Mouse (Mus musculus): ENCODE measurements around the gene Tbc1d22a. TPM values are rescaled to one million over a fixed set of nuclear protein-coding genes. Genes with fewer than 3 reads are reported as not detected.

Gene Tbc1d22a
- polyA plus RNA-seq, 1 experiment from 2014 or later: 10.8 TPM

GRCm38 (mm10) chr15:86345907-86346306 lies 131.6 kb downstream of the Tbc1d22a start:
- no peak for DNase-seq (ENCODE audit: extremely low spot score, low spot score)
- Histone ChIP-seq H3K9me3 (no peaks in the 10 kb centered on the region), H3K36me3 (replicated peaks) (no peaks in the 10 kb centered on the region), H3K4me3 (no peak overlapping the region), H3K27ac (peak overlapping the region; percentile 70), H3K4me1 (peaks cover 48% of the 10 kb centered on the region), H3K27me3 (ENCODE audit: poor library complexity, severe bottlenecking) (no peaks in the 10 kb centered on the region)
- 77% methylated on average over 9 of the region's 9 CpGs for WGBS

- Histone ChIP-seq H3K27me3 (ENCODE audit: poor library complexity, severe bottlenecking) (no peaks in the 10 kb centered on the region), H3K4me1 (peaks cover 48% of the 10 kb centered on the region), H3K36me3 (replicated peaks) (no peaks in the 10 kb centered on the region), H3K27ac (no peak overlapping the region), H3K9me3 (no peaks in the 10 kb centered on the region), H3K4me3 (no peak overlapping the region)
- 78% methylated on average over 3 of the region's 3 CpGs for WGBS
- DNase-seq (ENCODE audit: extremely low spot score, low spot score): no peak
Observed at GRCm38 (mm10) chr15:86346606-86347005, 132.3 kb downstream of the Tbc1d22a start.

- 84% methylated on average over 2 of the region's 2 CpGs for WGBS
- H3K9me3 ChIP-seq: no peaks in the 10 kb centered on the region
- no peaks in the 10 kb centered on the region for H3K27me3 ChIP-seq (ENCODE audit: poor library complexity, severe bottlenecking)
- no peak overlapping the region for H3K27ac ChIP-seq
- no peak for DNase-seq (ENCODE audit: extremely low spot score, low spot score)
- no peaks in the 10 kb centered on the region for H3K36me3 ChIP-seq (replicated peaks)
- H3K4me1 ChIP-seq: peaks cover 4% of the 10 kb centered on the region; the same call in 1 of the 2 replicates
- H3K4me3 ChIP-seq: no peak overlapping the region
Observed at GRCm38 (mm10) chr15:86354932-86355331, 140.7 kb downstream of the Tbc1d22a start.

GRCm38 (mm10) chr15:86355857-86356256 lies 141.6 kb downstream of the Tbc1d22a start:
- no peaks in the 10 kb centered on the region for H3K36me3 ChIP-seq (replicated peaks)
- no peak overlapping the region for H3K4me3 ChIP-seq
- H3K27ac ChIP-seq: no peak overlapping the region
- DNase-seq (ENCODE audit: extremely low spot score, low spot score): no peak
- H3K9me3 ChIP-seq: no peaks in the 10 kb centered on the region
- 81% methylated on average over 2 of the region's 2 CpGs for WGBS
- peaks cover 4% of the 10 kb centered on the region; the same call in 1 of the 2 replicates for H3K4me1 ChIP-seq
- no peaks in the 10 kb centered on the region for H3K27me3 ChIP-seq (ENCODE audit: poor library complexity, severe bottlenecking)

GRCm38 (mm10) chr15:86360376-86360775 lies 146.1 kb downstream of the Tbc1d22a start:
- no peaks in the 10 kb centered on the region for H3K27me3 ChIP-seq (ENCODE audit: poor library complexity, severe bottlenecking)
- H3K36me3 ChIP-seq (replicated peaks): no peaks in the 10 kb centered on the region
- WGBS: 74% methylated on average over 3 of the region's 3 CpGs
- H3K27ac ChIP-seq: no peak overlapping the region
- H3K4me3 ChIP-seq: no peak overlapping the region
- peaks cover 23% of the 10 kb centered on the region for H3K4me1 ChIP-seq
- H3K9me3 ChIP-seq: no peaks in the 10 kb centered on the region
- DNase-seq (ENCODE audit: extremely low spot score, low spot score): no peak

GRCm38 (mm10) chr15:86362306-86363150 lies 148.3 kb downstream of the Tbc1d22a start:
- Histone ChIP-seq H3K27ac (peak overlapping the region; percentile 16; the same call in 1 of the 2 replicates), H3K27me3 (ENCODE audit: poor library complexity, severe bottlenecking) (no peaks in the 10 kb centered on the region), H3K36me3 (replicated peaks) (no peaks in the 10 kb centered on the region), H3K4me3 (no peak overlapping the region), H3K9me3 (no peaks in the 10 kb centered on the region), H3K4me1 (peaks cover 25% of the 10 kb centered on the region)
- DNase-seq (ENCODE audit: extremely low spot score, low spot score): no peak
- 86% methylated on average over 10 of the region's 10 CpGs for WGBS

GRCm38 (mm10) chr15:86363841-86364295 lies 149.6 kb downstream of the Tbc1d22a start:
- Histone ChIP-seq H3K27ac (peak overlapping the region; percentile 61; the same call in 1 of the 2 replicates), H3K36me3 (replicated peaks) (no peaks in the 10 kb centered on the region), H3K9me3 (no peaks in the 10 kb centered on the region), H3K27me3 (ENCODE audit: poor library complexity, severe bottlenecking) (no peaks in the 10 kb centered on the region), H3K4me3 (no peak overlapping the region), H3K4me1 (peaks cover 22% of the 10 kb centered on the region)
- 89% methylated on average over 4 of the region's 4 CpGs for WGBS
- DNase-seq (ENCODE audit: extremely low spot score, low spot score): no peak

GRCm38 (mm10) chr15:86364948-86365658 lies 150.8 kb downstream of the Tbc1d22a start:
- Histone ChIP-seq H3K36me3 (replicated peaks) (no peaks in the 10 kb centered on the region), H3K4me3 (no peak overlapping the region), H3K4me1 (peaks cover 22% of the 10 kb centered on the region), H3K9me3 (no peaks in the 10 kb centered on the region), H3K27ac (no peak overlapping the region), H3K27me3 (ENCODE audit: poor library complexity, severe bottlenecking) (no peaks in the 10 kb centered on the region)
- WGBS: 94% methylated on average over 10 of the region's 10 CpGs
- DNase-seq (ENCODE audit: extremely low spot score, low spot score): no peak

GRCm38 (mm10) chr15:86366726-86367125 lies 152.5 kb downstream of the Tbc1d22a start:
- Histone ChIP-seq H3K27ac (no peak overlapping the region), H3K9me3 (no peaks in the 10 kb centered on the region), H3K4me3 (no peak overlapping the region), H3K27me3 (ENCODE audit: poor library complexity, severe bottlenecking) (no peaks in the 10 kb centered on the region), H3K4me1 (peaks cover 22% of the 10 kb centered on the region), H3K36me3 (replicated peaks) (no peaks in the 10 kb centered on the region)
- DNase-seq (ENCODE audit: extremely low spot score, low spot score): no peak
- WGBS: 91% methylated on average over 4 of the region's 4 CpGs

GRCm38 (mm10) chr15:86367247-86367646 lies 153.0 kb downstream of the Tbc1d22a start:
- H3K36me3 ChIP-seq (replicated peaks): no peaks in the 10 kb centered on the region
- H3K27me3 ChIP-seq (ENCODE audit: poor library complexity, severe bottlenecking): no peaks in the 10 kb centered on the region
- no peak overlapping the region for H3K27ac ChIP-seq
- DNase-seq (ENCODE audit: extremely low spot score, low spot score): no peak
- peaks cover 22% of the 10 kb centered on the region for H3K4me1 ChIP-seq
- H3K4me3 ChIP-seq: no peak overlapping the region
- H3K9me3 ChIP-seq: no peaks in the 10 kb centered on the region
- WGBS: 93% methylated on average over 8 of the region's 8 CpGs

GRCm38 (mm10) chr15:86370846-86371245 lies 156.6 kb downstream of the Tbc1d22a start:
- WGBS: 96% methylated on average over 3 of the region's 3 CpGs
- Histone ChIP-seq H3K27me3 (ENCODE audit: poor library complexity, severe bottlenecking) (no peaks in the 10 kb centered on the region), H3K36me3 (replicated peaks) (no peaks in the 10 kb centered on the region), H3K9me3 (no peaks in the 10 kb centered on the region), H3K4me1 (no peaks in the 10 kb centered on the region), H3K27ac (no peak overlapping the region), H3K4me3 (no peak overlapping the region)
- DNase-seq (ENCODE audit: extremely low spot score, low spot score): no peak

- H3K27ac ChIP-seq: no peak overlapping the region
- no peak for DNase-seq (ENCODE audit: extremely low spot score, low spot score)
- WGBS: 85% methylated on average over 3 of the region's 3 CpGs
- no peaks in the 10 kb centered on the region for H3K27me3 ChIP-seq (ENCODE audit: poor library complexity, severe bottlenecking)
- H3K4me3 ChIP-seq: no peak overlapping the region
- H3K36me3 ChIP-seq (replicated peaks): no peaks in the 10 kb centered on the region
- H3K9me3 ChIP-seq: no peaks in the 10 kb centered on the region
- H3K4me1 ChIP-seq: no peaks in the 10 kb centered on the region
Observed at GRCm38 (mm10) chr15:86375262-86375661, 161.0 kb downstream of the Tbc1d22a start.

GRCm38 (mm10) chr15:86375860-86376394 lies 161.7 kb downstream of the Tbc1d22a start:
- Histone ChIP-seq H3K9me3 (no peaks in the 10 kb centered on the region), H3K4me3 (no peak overlapping the region), H3K4me1 (no peaks in the 10 kb centered on the region), H3K36me3 (replicated peaks) (no peaks in the 10 kb centered on the region), H3K27me3 (ENCODE audit: poor library complexity, severe bottlenecking) (no peaks in the 10 kb centered on the region), H3K27ac (no peak overlapping the region)
- no peak for DNase-seq (ENCODE audit: extremely low spot score, low spot score)
- WGBS: 89% methylated on average over 6 of the region's 6 CpGs

All from forebrain, embryonic 10.5 days (tissue).